Mouse (Mus musculus) CH12.LX (cell line): ENCODE measurements at regions not wholly inside any gene's neighbourhood (a gene's known extent, or its start where the extent isn't known, plus 50 kb on each side); places are given as distances from the start of the nearest gene placed in this dataset.

Source experiments
- DNase-seq: peaks from one replicate; pipeline ENCODE4 v3.0.0-alpha.2; 2013; ENCODE audit errors: extremely low read depth
- H3K27ac ChIP-seq: 2 replicates; pipeline ENCODE4 v1.5.1; 2012; ENCODE audit warnings: low read depth, mild to moderate bottlenecking, control low read depth, moderate library complexity; ENCODE audit not compliant: insufficient read depth
- H3K27me3 ChIP-seq: replicated peaks from 2 replicates; pipeline ENCODE3; 2012; ENCODE audit warnings: inconsistent platforms
- H3K36me3 ChIP-seq, 2 experiments: replicated peaks in 1 of 2; 2 replicates each; pipeline versions ENCODE3 to v1.6.1; 2012; ENCODE audit warnings: inconsistent platforms in 1 of 2, low read length in 1 of 2, mild to moderate bottlenecking in 1 of 2, mixed read lengths in 1 of 2, moderate library complexity in 1 of 2; ENCODE audit not compliant: control insufficient read depth in 1 of 2, insufficient read depth in 1 of 2
- H3K4me1 ChIP-seq, 2 experiments: 2 replicates each; pipeline ENCODE4 v1.6.1; 2012; ENCODE audit warnings: inconsistent platforms in 1 of 2, moderate library complexity in 1 of 2; ENCODE audit not compliant: insufficient read depth in 2 of 2, control insufficient read depth in 1 of 2
- H3K4me2 ChIP-seq: 2 replicates; pipeline ENCODE4 v1.6.1; 2012; ENCODE audit warnings: low read depth, mild to moderate bottlenecking, control low read depth; ENCODE audit not compliant: poor library complexity, insufficient read depth, severe bottlenecking
- H3K4me3 ChIP-seq, 3 experiments: fragments of 150-350 bp in 1 of 3; sonication (generic) in 1 of 3; replicated peaks in 1 of 3; 2 replicates each; pipeline versions ENCODE3 to v1.5.1; 2011 to 2012; ENCODE audit warnings: low read depth in 2 of 3, low read length in 2 of 3, mild to moderate bottlenecking in 2 of 3, moderate library complexity in 2 of 3, control low read depth in 1 of 3, improper control_type of control experiment in 1 of 3, inconsistent platforms in 1 of 3, mixed read lengths in 1 of 3; ENCODE audit not compliant: poor library complexity in 1 of 3
- H3K79me2 ChIP-seq: replicated peaks from 2 replicates; pipeline ENCODE4 v1.6.1; 2012; ENCODE audit warnings: mild to moderate bottlenecking, moderate library complexity; ENCODE audit not compliant: control insufficient read depth, poor library complexity, insufficient read depth, severe bottlenecking; ENCODE audit errors: extremely low read depth
- H3K9ac ChIP-seq: 2 replicates; pipeline ENCODE4 v1.6.1; 2012; ENCODE audit warnings: low read depth, mild to moderate bottlenecking, control low read depth, moderate library complexity; ENCODE audit not compliant: insufficient read depth
- H3K9me3 ChIP-seq: replicated peaks from 2 replicates; pipeline ENCODE3; 2012; ENCODE audit warnings: low read length, inconsistent platforms, mixed read lengths
- CHD1 ChIP-seq: IDR thresholded peaks from 2 replicates; pipeline ENCODE4 v1.6.1; 2012; ENCODE audit warnings: low read depth, low read length, improper control_type of control experiment, inconsistent platforms
- CHD2 ChIP-seq: IDR thresholded peaks from 2 replicates; pipeline ENCODE4 v1.6.1; 2011; ENCODE audit warnings: low read length, improper control_type of control experiment
- CTCF ChIP-seq, 2 experiments: IDR thresholded peaks in 1 of 2; conservative IDR thresholded peaks in 1 of 2; 2 replicates each; pipeline ENCODE4 v1.5.1; 2011 to 2012; ENCODE audit warnings: low read depth in 2 of 2, low read length in 2 of 2, improper control_type of control experiment in 1 of 2, inconsistent platforms in 1 of 2, mild to moderate bottlenecking in 1 of 2, moderate library complexity in 1 of 2
- ELF1 ChIP-seq: IDR thresholded peaks from 2 replicates; pipeline ENCODE4 v1.6.1; 2014; ENCODE audit warnings: low read depth, mild to moderate bottlenecking, inconsistent platforms, low read length, improper control_type of control experiment
- EP300 ChIP-seq: IDR thresholded peaks from 2 replicates; pipeline ENCODE4 v1.6.1; 2011; ENCODE audit warnings: low read length, improper control_type of control experiment
- GABPA ChIP-seq: IDR thresholded peaks from 2 replicates; pipeline ENCODE4 v1.6.1; 2012; ENCODE audit warnings: low read depth, low read length, improper control_type of control experiment, inconsistent platforms; ENCODE audit not compliant: insufficient replicate concordance
- HCFC1 ChIP-seq: IDR thresholded peaks from 2 replicates; pipeline ENCODE4 v1.6.1; 2012; ENCODE audit warnings: low read depth, mild to moderate bottlenecking, inconsistent platforms, low read length, improper control_type of control experiment
- IRF4 ChIP-seq: IDR thresholded peaks from 2 replicates; pipeline ENCODE4 v1.6.1; 2014; ENCODE audit warnings: low read depth, mild to moderate bottlenecking, inconsistent platforms, low read length, improper control_type of control experiment
- JUN ChIP-seq: IDR thresholded peaks from 2 replicates; pipeline ENCODE4 v1.6.1; 2011; ENCODE audit warnings: low read depth, mild to moderate bottlenecking, low read length, improper control_type of control experiment, moderate library complexity; ENCODE audit not compliant: insufficient read depth
- KAT2A ChIP-seq: IDR thresholded peaks from 2 replicates; pipeline ENCODE4 v1.6.1; 2012; ENCODE audit warnings: low read length, improper control_type of control experiment, inconsistent platforms; ENCODE audit not compliant: insufficient replicate concordance
- MEF2A ChIP-seq: IDR thresholded peaks from 2 replicates; pipeline ENCODE4 v1.6.1; 2014; ENCODE audit warnings: low read depth, mild to moderate bottlenecking, inconsistent platforms, low read length, improper control_type of control experiment, borderline replicate concordance
- MYC ChIP-seq: IDR thresholded peaks from 2 replicates; pipeline ENCODE4 v1.6.1; 2011; ENCODE audit warnings: low read depth, mild to moderate bottlenecking, improper control_type of control experiment, low read length
- PAX5 ChIP-seq: IDR thresholded peaks from 2 replicates; pipeline ENCODE4 v1.6.1; 2012; ENCODE audit warnings: low read length, inconsistent platforms, mixed read lengths
- POLR2A ChIP-seq: IDR thresholded peaks from 2 replicates; pipeline ENCODE4 v1.6.1; 2011; ENCODE audit warnings: low read depth, mild to moderate bottlenecking, improper control_type of control experiment, low read length
- POLR2AphosphoS2 ChIP-seq: IDR thresholded peaks from 2 replicates; pipeline ENCODE4 v1.6.1; 2011; ENCODE audit warnings: low read depth, low read length, improper control_type of control experiment
- RAD21 ChIP-seq: IDR thresholded peaks from 2 replicates; pipeline ENCODE4 v1.6.1; 2011; ENCODE audit warnings: low read depth, mild to moderate bottlenecking, low read length, improper control_type of control experiment, moderate library complexity
- SIN3A ChIP-seq: IDR thresholded peaks from 2 replicates; pipeline ENCODE4 v1.6.1; 2012; ENCODE audit warnings: low read length, improper control_type of control experiment, inconsistent platforms
- SMC3 ChIP-seq: IDR thresholded peaks from 2 replicates; pipeline ENCODE4 v1.6.1; 2011; ENCODE audit warnings: low read depth, low read length, improper control_type of control experiment
- TBP ChIP-seq: conservative IDR thresholded peaks from 2 replicates; pipeline ENCODE4 v1.6.1; 2011; ENCODE audit warnings: low read depth, low read length, improper control_type of control experiment
- USF1 ChIP-seq: IDR thresholded peaks from 2 replicates; pipeline ENCODE4 v1.6.1; 2014; ENCODE audit warnings: low read depth, mild to moderate bottlenecking, inconsistent platforms, low read length, improper control_type of control experiment
- USF2 ChIP-seq: conservative IDR thresholded peaks from 2 replicates; pipeline ENCODE4 v1.6.1; 2011; ENCODE audit warnings: low read depth, low read length, improper control_type of control experiment
- ZC3H11A ChIP-seq: IDR thresholded peaks from 2 replicates; pipeline ENCODE4 v1.6.1; 2012; ENCODE audit warnings: low read depth, mild to moderate bottlenecking, inconsistent platforms, low read length, improper control_type of control experiment
- ZKSCAN1 ChIP-seq: IDR thresholded peaks from 2 replicates; pipeline ENCODE4 v1.6.1; 2012; ENCODE audit warnings: low read depth, inconsistent platforms, low read length, improper control_type of control experiment, borderline replicate concordance
- ZNF384 ChIP-seq: IDR thresholded peaks from 2 replicates; pipeline ENCODE4 v1.6.1; 2012; ENCODE audit warnings: low read depth, low read length, improper control_type of control experiment, inconsistent platforms
- dilution Hi-C: fragments of 300-500 bp; cut with MboI; formaldehyde crosslinking; loops from 2 replicates; pipeline ENCODE4 v1.14.3; 2020; ENCODE audit warnings: low sequenced_read_pairs; ENCODE audit not compliant: extremely low pct_unique_long_range_greater_than_20kb, extremely low pct_ligation_motif_present
- in situ Hi-C: fragments of 300-500 bp; cut with MboI; formaldehyde crosslinking; loops from 3 replicates; pipeline ENCODE4 v1.14.3; 2019; ENCODE audit warnings: low sequenced_read_pairs, low pct_ligation_motif_present, low pct_unique_long_range_greater_than_20kb, mixed read lengths

- Histone ChIP-seq H3K27ac (no peak overlapping the region), H3K36me3 (no peaks in the 10 kb centered on the region), H3K9ac (no peak overlapping the region), H3K4me2 (no peak overlapping the region), H3K4me3 (no peak overlapping the region), H3K4me1 (no peaks in the 10 kb centered on the region), H3K27me3 (peaks cover 39% of the 10 kb centered on the region), H3K79me2 (no peaks in the 10 kb centered on the region), H3K9me3 (no peaks in the 10 kb centered on the region)
- dilution Hi-C loops (no loop called here), in situ Hi-C loops (loop anchor here (25.0 kb wide), 1 partner anchor 282 kb away; no protein-coding TSS in a partner anchor)
- TF ChIP-seq POLR2A (no peak), USF1 (no peak), POLR2AphosphoS2 (no peak), CHD1 (no peak), USF2 (no peak), KAT2A (no peak), IRF4 (no peak), EP300 (no peak), PAX5 (no peak), CHD2 (no peak), ELF1 (no peak), CTCF (conservative IDR thresholded peaks at IDR 0.05 in 1 of 2, IDR thresholded peaks at IDR 0.05 in 1 of 2; ENCODE audit: low read depth in 2 of 2, low read length in 2 of 2) (no peak), MYC (no peak), JUN (no peak), ZNF384 (no peak), RAD21 (no peak)
- no peak for DNase-seq
These were observed 58.5 kb downstream of the Olfr987 start for GRCm38 (mm10) chr2:85280580-85280979.

GRCm38 (mm10) chr2:85278128-85278527, 61.0 kb downstream of the Olfr987 start:
- H3K27ac ChIP-seq, result no peak overlapping the region
- H3K9ac ChIP-seq, result no peak overlapping the region
- H3K27me3 ChIP-seq, result peaks cover 41% of the 10 kb centered on the region
- in situ Hi-C loops (loop anchor here (25.0 kb wide), 1 partner anchor 284 kb away; no protein-coding TSS in a partner anchor), dilution Hi-C loops (no loop called here)
- no peaks in the 10 kb centered on the region for H3K79me2 ChIP-seq
- no peak overlapping the region for H3K4me3 ChIP-seq
- DNase-seq, result no peak
- H3K4me1 ChIP-seq, result no peaks in the 10 kb centered on the region
- TF ChIP-seq IRF4, result no peak
- no peak for TF ChIP-seq EP300
- H3K4me2 ChIP-seq, result no peak overlapping the region
- no peaks in the 10 kb centered on the region for H3K9me3 ChIP-seq
- no peaks in the 10 kb centered on the region for H3K36me3 ChIP-seq

- Histone ChIP-seq H3K27ac (no peak overlapping the region), H3K4me3 (no peak overlapping the region), H3K27me3 (peaks cover 48% of the 10 kb centered on the region), H3K4me2 (no peak overlapping the region), H3K79me2 (no peaks in the 10 kb centered on the region)
- dilution Hi-C loops, result no loop called here
- in situ Hi-C loops, result loop anchor here (25.0 kb wide), 1 partner anchor 285 kb away; no protein-coding TSS in a partner anchor
- no peak for DNase-seq
- TF ChIP-seq ZKSCAN1 (no peak), USF2 (no peak), TBP (no peak), ZNF384 (no peak), KAT2A (no peak), ZC3H11A (no peak), GABPA (no peak), ELF1 (no peak), MYC (no peak), SIN3A (no peak), SMC3 (no peak), POLR2A (no peak), HCFC1 (no peak), MEF2A (no peak), USF1 (no peak)
- TF ChIP-seq, all 38 proteins: peak for 0
- no peaks in the 10 kb centered on the region for H3K36me3 ChIP-seq
- H3K9ac ChIP-seq, result no peak overlapping the region
- H3K9me3 ChIP-seq, result no peaks in the 10 kb centered on the region
- no peaks in the 10 kb centered on the region for H3K4me1 ChIP-seq
These were observed 61.7 kb downstream of the Olfr987 start for GRCm38 (mm10) chr2:85277433-85277832.
